Mouse (Mus musculus) adrenal gland (tissue): ENCODE measurements around the gene G6pc3.

Source experiments
- intact Hi-C: fragments of 180-260 bp; cut with DNase I; formaldehyde crosslinking; loops from one replicate; pipeline ENCODE4 v1.15.1; 2025
- microRNA-seq, 2 experiments: library from miRNA; unstranded; fragments of <30 nt; microRNA quantifications; one replicate each; pipeline ENCODE4; 2019

Gene G6pc3

DNA sequence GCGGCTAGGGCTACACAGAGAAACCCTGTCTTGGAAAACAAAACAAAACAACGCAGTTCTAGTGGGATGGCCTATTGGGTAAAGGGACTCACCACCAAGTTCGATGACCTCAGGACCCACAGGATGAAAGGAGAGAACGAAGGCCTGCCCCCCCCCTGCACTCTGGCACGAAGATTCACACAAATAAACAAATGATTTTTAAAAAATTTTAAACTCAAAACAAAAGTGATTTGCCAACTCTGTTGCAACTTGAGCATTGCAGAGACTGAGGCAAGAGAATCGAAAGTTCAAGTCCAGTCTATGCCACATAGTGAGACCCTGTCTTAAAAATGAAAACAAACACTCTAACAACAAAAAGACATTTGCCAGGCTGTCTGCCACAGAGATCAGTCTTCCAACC, 51.2 kb downstream of the G6pc3 start:
- intact Hi-C loops, result no loop called here

- intact Hi-C loops, result no loop called here
Measured at GRCm38 (mm10) chr11:102241246-102241645, 51.8 kb downstream of the G6pc3 start.

DNA sequence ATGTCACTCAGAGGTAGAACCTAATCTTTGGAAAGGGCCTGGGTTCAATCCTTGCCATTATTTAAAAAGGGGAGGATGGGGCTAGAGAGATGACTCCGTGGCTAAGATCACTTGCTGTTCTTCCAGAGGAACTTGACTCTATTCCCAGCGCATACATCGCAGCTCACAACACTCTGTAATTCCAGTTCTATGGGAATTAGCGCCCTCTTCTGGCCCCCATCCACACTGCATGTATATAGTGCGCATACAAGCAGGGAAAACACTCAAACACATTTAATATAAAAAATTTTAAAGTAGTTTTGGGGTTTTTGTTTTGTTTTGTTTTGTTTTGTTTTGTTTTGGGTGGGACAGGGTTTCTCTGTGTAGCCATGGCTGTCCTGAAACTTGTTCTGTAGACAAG, 52.5 kb downstream of the G6pc3 start:
- intact Hi-C loops, result no loop called here

Small RNA genes within 50 kb of the gene (microRNA-seq; reads per million reads assigned to microRNA genes)
- gene Mir8101, result 1.7 reads per million in 2 experiments
